Comparison of ENCODE assay signal across 10 mouse cellular contexts in the genomic region with DNA sequence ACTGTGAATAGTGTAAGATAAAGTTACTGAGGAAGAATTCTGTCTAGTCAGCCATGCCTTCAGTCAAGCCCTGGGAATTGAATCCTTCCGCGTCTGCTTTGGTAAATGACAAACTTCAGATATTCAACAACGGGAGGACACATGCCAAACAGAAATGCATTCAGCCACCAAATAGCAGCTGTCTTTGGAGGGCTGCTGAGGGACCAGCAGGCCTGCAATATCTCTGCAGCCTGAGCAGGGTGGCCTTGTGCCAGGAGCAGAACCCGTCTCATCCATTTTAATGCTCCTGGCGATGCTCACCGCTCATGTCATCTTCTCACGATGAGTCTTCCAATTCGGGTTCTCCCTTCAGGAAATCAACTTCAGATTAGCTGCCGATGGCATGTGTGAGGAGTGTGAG.
DNase-seq lines count a peak whose midpoint lies in the region; ATAC-seq and TF ChIP-seq lines count a peak whose summit lies in the region.
"Had no signal": no experiment of that assay in that cellular context is flagged by ENCODE, and none has a peak within 500 bp of the region (broad histone marks: within the 10 kb centered on the region; RNA-seq: fewer than 3 reads in every experiment).

No protein-coding gene starts in this region.

- no peak for TF ChIP-seq EP300 in liver, postnatal 0 days (IDR thresholded peaks at IDR 0.05; ENCODE audit: low read depth)

- no peak for TF ChIP-seq CTCF in lung, embryonic 14.5 days (IDR thresholded peaks at IDR 0.05; ENCODE audit: low read depth)
- TF ChIP-seq CTCF in liver, postnatal 0 days (IDR thresholded peaks at IDR 0.05; ENCODE audit: low read depth): no peak

- H3K27ac ChIP-seq in forebrain, embryonic 15.5 days (replicated peaks): no peak overlapping the region
- no peak overlapping the region for H3K27ac ChIP-seq in forebrain, embryonic 11.5 days (ENCODE audit: low read depth, low read length)
- H3K27ac ChIP-seq in lung, embryonic 14.5 days (ENCODE audit: low read depth): no peak overlapping the region
- no peak overlapping the region for H3K27ac ChIP-seq in liver, postnatal 0 days (ENCODE audit: low read depth)
- H3K27ac ChIP-seq: limb, embryonic 13.5 days; stomach, embryonic 15.5 days had no signal

- H3K9ac ChIP-seq in forebrain, embryonic 15.5 days (replicated peaks): no peak overlapping the region
- no peak overlapping the region for H3K9ac ChIP-seq in forebrain, embryonic 11.5 days (ENCODE audit: low read length)
- H3K9ac ChIP-seq in lung, embryonic 14.5 days: no peak overlapping the region
- no peak overlapping the region for H3K9ac ChIP-seq in liver, postnatal 0 days (replicated peaks)
- H3K9ac ChIP-seq: limb, embryonic 13.5 days; stomach, embryonic 15.5 days had no signal

- intact Hi-C loops in gastrocnemius, postnatal 14 days (cut with DNase I; ENCODE audit: low total_unique reads): no loop called here

- no peaks in the 10 kb centered on the region for H3K36me3 ChIP-seq in forebrain, embryonic 15.5 days
- no peaks in the 10 kb centered on the region for H3K36me3 ChIP-seq in forebrain, embryonic 11.5 days (ENCODE audit: control insufficient read depth, insufficient read depth, low read length)
- H3K36me3 ChIP-seq in lung, embryonic 14.5 days (ENCODE audit: insufficient read depth): no peaks in the 10 kb centered on the region
- no peaks in the 10 kb centered on the region for H3K36me3 ChIP-seq in liver, postnatal 0 days (replicated peaks; ENCODE audit: insufficient read depth, low read length)
- H3K36me3 ChIP-seq: limb, embryonic 13.5 days; stomach, embryonic 15.5 days had no signal

- H3K9me3 ChIP-seq in forebrain, embryonic 15.5 days: no peaks in the 10 kb centered on the region
- H3K9me3 ChIP-seq in forebrain, embryonic 11.5 days (ENCODE audit: control insufficient read depth, low read length): no peaks in the 10 kb centered on the region
- no peaks in the 10 kb centered on the region for H3K9me3 ChIP-seq in lung, embryonic 14.5 days (ENCODE audit: low read depth, low read length)
- H3K9me3 ChIP-seq in liver, postnatal 0 days (ENCODE audit: low read length): no peaks in the 10 kb centered on the region
- H3K9me3 ChIP-seq: limb, embryonic 13.5 days; stomach, embryonic 15.5 days had no signal

- WGBS in forebrain, embryonic 15.5 days: 59% methylated on average over 9 of the region's 9 CpGs
- 92% methylated on average over 9 of the region's 9 CpGs for WGBS in forebrain, embryonic 11.5 days
- 37% methylated on average over 9 of the region's 9 CpGs for WGBS in lung, embryonic 14.5 days
- WGBS in liver, postnatal 0 days (ENCODE audit: insufficient replicate concordance): 81% methylated on average over 9 of the region's 9 CpGs

- H3K4me3 ChIP-seq in forebrain, embryonic 15.5 days: no peak overlapping the region
- no peak overlapping the region for H3K4me3 ChIP-seq in forebrain, embryonic 11.5 days (ENCODE audit: low read depth, low read length)
- no peak overlapping the region for H3K4me3 ChIP-seq in lung, embryonic 14.5 days (ENCODE audit: low read depth, low read length)
- H3K4me3 ChIP-seq in liver, postnatal 0 days (ENCODE audit: low read depth, low read length): no peak overlapping the region
- H3K4me3 ChIP-seq: limb, embryonic 13.5 days; stomach, embryonic 15.5 days had no signal

- H3K4me2 ChIP-seq in forebrain, embryonic 15.5 days (replicated peaks): no peak overlapping the region
- H3K4me2 ChIP-seq in forebrain, embryonic 11.5 days (ENCODE audit: low read depth, low read length, severe bottlenecking): no peak overlapping the region
- H3K4me2 ChIP-seq in lung, embryonic 14.5 days: no peak overlapping the region
- H3K4me2 ChIP-seq in liver, postnatal 0 days (ENCODE audit: low read depth, low read length): no peak overlapping the region
- H3K4me2 ChIP-seq: limb, embryonic 13.5 days; stomach, embryonic 15.5 days had no signal

- ATAC-seq in forebrain, embryonic 15.5 days (replicated peaks): peak; percentile 86
- ATAC-seq in forebrain, embryonic 11.5 days (replicated peaks; ENCODE audit: low FRiP score): no peak
- ATAC-seq in lung, embryonic 14.5 days (ENCODE audit: insufficient read depth): peak; percentile 44; the same call in 1 of the 2 replicates
- ATAC-seq in liver, postnatal 0 days: no peak

- DNase-seq in forebrain, embryonic 11.5 days (ENCODE audit: low spot score): no peak
- peak; percentile 65 for DNase-seq in lung, embryonic 14.5 days
- no peak for DNase-seq in lung, adult 18-20 months
- DNase-seq in gastrocnemius, postnatal 14 days: peak; percentile 38
- peak; percentile 4 to 29 for DNase-seq in right cerebral cortex, adult 2 months (ENCODE audit: low spot score in 2 of 2)
- DNase-seq in adrenal gland, adult (ENCODE audit: inconsistent age in 2 of 2, low spot score in 1 of 2): no peak
- DNase-seq in liver, postnatal 0 days: no peak

- no peaks in the 10 kb centered on the region for H3K4me1 ChIP-seq in forebrain, embryonic 15.5 days
- no peaks in the 10 kb centered on the region for H3K4me1 ChIP-seq in forebrain, embryonic 11.5 days (replicated peaks; ENCODE audit: control insufficient read depth, insufficient read depth, low read length)
- H3K4me1 ChIP-seq in lung, embryonic 14.5 days (ENCODE audit: insufficient read depth): no peaks in the 10 kb centered on the region; the same call in 1 of the 2 replicates
- H3K4me1 ChIP-seq in liver, postnatal 0 days (ENCODE audit: insufficient read depth): no peaks in the 10 kb centered on the region
- H3K4me1 ChIP-seq: limb, embryonic 13.5 days; stomach, embryonic 15.5 days had no signal

- H3K27me3 ChIP-seq in forebrain, embryonic 15.5 days: no peaks in the 10 kb centered on the region
- no peaks in the 10 kb centered on the region for H3K27me3 ChIP-seq in forebrain, embryonic 11.5 days (ENCODE audit: control insufficient read depth, insufficient read depth, low read length)
- no peaks in the 10 kb centered on the region for H3K27me3 ChIP-seq in lung, embryonic 14.5 days (ENCODE audit: insufficient read depth, low read length)
- H3K27me3 ChIP-seq in liver, postnatal 0 days (ENCODE audit: insufficient read depth, low read length): no peaks in the 10 kb centered on the region
- H3K27me3 ChIP-seq: limb, embryonic 13.5 days; stomach, embryonic 15.5 days had no signal

Comparison
In these comparisons a context has a peak if more than half of its experiments do, and no peak if none do; other contexts are left out.
1. ATAC-seq: peak in forebrain, embryonic 15.5 days (single experiment) and lung, embryonic 14.5 days (single experiment); none in forebrain, embryonic 11.5 days (single experiment) and liver, postnatal 0 days (single experiment).
2. DNase-seq: peak in lung, embryonic 14.5 days (single experiment), gastrocnemius, postnatal 14 days (single experiment) and right cerebral cortex, adult 2 months (2 of 2); none in forebrain, embryonic 11.5 days (single experiment), lung, adult 18-20 months (0 of 2), adrenal gland, adult (0 of 2) and liver, postnatal 0 days (single experiment).